Mouse (Mus musculus): ENCODE data around the gene Gm37240. TPM values are rescaled to one million over a fixed set of nuclear protein-coding genes. Genes with fewer than 3 reads are reported as not detected.

Gm37240 gene
- polyA plus RNA-seq, 1 experiment from 2014 or later, result 15.1 TPM

DNA sequence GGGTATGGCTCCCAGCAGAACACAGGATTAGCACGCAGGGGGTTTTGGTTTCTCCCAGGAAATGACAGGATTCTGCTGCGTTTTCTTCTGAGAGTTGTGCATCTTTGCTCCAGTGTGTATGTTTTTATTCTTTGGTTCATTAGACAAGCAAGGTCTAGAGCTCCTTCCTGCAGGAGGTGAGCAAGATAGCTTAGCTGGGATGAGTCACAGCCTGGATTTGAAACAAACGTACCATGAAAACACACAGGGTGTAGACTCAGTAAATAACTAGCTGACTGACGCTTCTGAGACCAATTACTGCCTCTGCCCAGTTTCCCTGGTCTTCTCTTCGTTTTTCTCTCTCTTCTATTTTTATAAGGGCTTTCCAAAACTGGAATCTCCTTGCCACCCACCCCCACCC lies 1156.3 kb downstream of the Gm37240 start:
- Histone ChIP-seq H3K9ac (ENCODE audit: low read depth, low read length) (no peak overlapping the region), H3K4me1 (ENCODE audit: control insufficient read depth, insufficient read depth, low read length) (peaks cover 10% of the 10 kb centered on the region; the same call in 1 of the 2 replicates), H3K27me3 (ENCODE audit: control insufficient read depth, insufficient read depth, low read length) (no peaks in the 10 kb centered on the region; the same call in none of the 2 replicates), H3K4me3 (ENCODE audit: low read length) (no peak overlapping the region), H3K27ac (ENCODE audit: low read depth, low read length) (no peak overlapping the region), H3K36me3 (ENCODE audit: control insufficient read depth, insufficient read depth, low read length) (no peaks in the 10 kb centered on the region), H3K9me3 (ENCODE audit: control insufficient read depth, low read length) (no peaks in the 10 kb centered on the region), H3K4me2 (replicated peaks; ENCODE audit: low read depth, low read length) (0 out of 2 replicates have a peak overlapping the region, but pooled peaks have one; percentile 56)
- no peak for ATAC-seq (ENCODE audit: low FRiP score, low TSS enrichment)
- 36% methylated on average over 5 of the region's 5 CpGs for WGBS

DNA sequence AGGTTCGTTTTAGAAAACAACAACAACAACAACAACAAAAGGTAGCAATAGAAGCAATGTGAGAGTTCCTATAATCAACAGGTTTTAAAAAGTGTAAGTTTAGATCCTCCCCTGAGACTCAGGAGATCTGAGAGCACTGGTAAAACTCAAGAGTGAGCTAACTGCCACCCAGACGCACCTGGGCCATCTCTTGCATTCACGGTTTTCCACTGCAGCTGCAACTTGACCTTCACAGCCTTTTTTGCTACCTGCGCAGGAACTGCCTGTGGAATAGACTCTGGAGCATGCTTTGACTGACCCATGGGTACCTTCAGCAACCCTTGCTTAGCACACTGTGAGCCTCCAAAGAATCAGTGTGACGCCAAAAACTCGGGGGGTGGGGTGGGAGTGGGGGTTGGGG lies 1157.5 kb downstream of the Gm37240 start:
- H3K4me1 ChIP-seq (ENCODE audit: control insufficient read depth, insufficient read depth, low read length), result peaks cover 10% of the 10 kb centered on the region; the same call in 1 of the 2 replicates
- H3K9me3 ChIP-seq (ENCODE audit: control insufficient read depth, low read length), result no peaks in the 10 kb centered on the region
- H3K4me3 ChIP-seq (ENCODE audit: low read length), result no peak overlapping the region
- H3K27me3 ChIP-seq (ENCODE audit: control insufficient read depth, insufficient read depth, low read length), result no peaks in the 10 kb centered on the region; the same call in none of the 2 replicates
- WGBS, result 88% methylated on average over 6 of the region's 6 CpGs
- H3K9ac ChIP-seq (ENCODE audit: low read depth, low read length), result no peak overlapping the region
- H3K4me2 ChIP-seq (replicated peaks; ENCODE audit: low read depth, low read length), result no peak overlapping the region
- no peak overlapping the region for H3K27ac ChIP-seq (ENCODE audit: low read depth, low read length)
- no peaks in the 10 kb centered on the region for H3K36me3 ChIP-seq (ENCODE audit: control insufficient read depth, insufficient read depth, low read length)
- no peak for ATAC-seq (ENCODE audit: low FRiP score, low TSS enrichment)

DNA sequence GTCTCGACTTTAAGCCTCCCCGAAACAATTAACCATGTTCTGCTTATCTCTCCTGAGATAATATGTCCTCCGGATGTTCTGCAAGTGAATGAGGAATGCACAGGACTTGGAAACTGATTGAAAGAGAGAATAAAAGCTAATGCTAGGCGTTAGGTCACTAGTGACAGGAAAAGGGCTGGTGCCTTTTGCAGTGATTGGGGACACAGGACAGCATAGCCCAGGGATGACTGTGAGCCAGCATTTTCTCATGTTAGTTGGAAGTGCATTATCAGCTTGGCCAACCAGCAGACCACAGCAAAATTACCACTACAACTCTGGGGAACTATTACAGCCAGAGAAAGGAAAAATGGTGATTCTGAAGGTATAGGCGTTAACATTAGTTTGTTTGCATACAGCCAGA lies 1163.3 kb downstream of the Gm37240 start:
- H3K4me1 ChIP-seq (ENCODE audit: control insufficient read depth, insufficient read depth, low read length), result no peaks in the 10 kb centered on the region
- no peak overlapping the region for H3K9ac ChIP-seq (ENCODE audit: low read depth, low read length)
- no peak overlapping the region for H3K4me3 ChIP-seq (ENCODE audit: low read length)
- ATAC-seq (ENCODE audit: low FRiP score, low TSS enrichment), result no peak
- H3K36me3 ChIP-seq (ENCODE audit: control insufficient read depth, insufficient read depth, low read length), result no peaks in the 10 kb centered on the region
- H3K9me3 ChIP-seq (ENCODE audit: control insufficient read depth, low read length), result no peaks in the 10 kb centered on the region
- no peak overlapping the region for H3K27ac ChIP-seq (ENCODE audit: low read depth, low read length)
- H3K27me3 ChIP-seq (ENCODE audit: control insufficient read depth, insufficient read depth, low read length), result no peaks in the 10 kb centered on the region
- H3K4me2 ChIP-seq (replicated peaks; ENCODE audit: low read depth, low read length), result no peak overlapping the region
- 68% methylated on average over 5 of the region's 5 CpGs for WGBS

DNA sequence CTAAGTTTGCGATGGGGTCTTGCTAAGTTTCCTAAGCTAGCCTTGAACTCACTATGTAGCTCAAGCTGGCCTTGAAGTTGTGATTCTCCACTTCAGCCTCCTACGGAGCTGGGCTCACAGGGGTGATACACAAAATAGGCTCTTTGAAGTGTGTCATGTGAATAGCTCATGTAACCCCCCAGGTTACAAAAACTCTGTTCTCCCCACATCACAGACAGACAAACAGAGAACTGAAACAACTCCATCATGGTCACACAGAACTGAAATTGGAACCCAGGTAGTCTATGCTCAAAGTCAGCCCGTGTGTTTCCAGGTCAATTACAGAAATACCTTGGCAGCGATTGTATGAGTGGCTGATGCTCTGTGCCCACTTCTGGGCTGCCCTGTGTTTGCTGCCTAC lies 1164.6 kb downstream of the Gm37240 start:
- Histone ChIP-seq H3K36me3 (ENCODE audit: control insufficient read depth, insufficient read depth, low read length) (no peaks in the 10 kb centered on the region), H3K27ac (ENCODE audit: low read depth, low read length) (no peak overlapping the region), H3K4me2 (replicated peaks; ENCODE audit: low read depth, low read length) (no peak overlapping the region), H3K9ac (ENCODE audit: low read depth, low read length) (no peak overlapping the region), H3K27me3 (ENCODE audit: control insufficient read depth, insufficient read depth, low read length) (no peaks in the 10 kb centered on the region), H3K4me1 (ENCODE audit: control insufficient read depth, insufficient read depth, low read length) (no peaks in the 10 kb centered on the region), H3K9me3 (ENCODE audit: control insufficient read depth, low read length) (no peaks in the 10 kb centered on the region), H3K4me3 (ENCODE audit: low read length) (no peak overlapping the region)
- 91% methylated on average over 4 of the region's 4 CpGs for WGBS
- no peak for ATAC-seq (ENCODE audit: low FRiP score, low TSS enrichment)

DNA sequence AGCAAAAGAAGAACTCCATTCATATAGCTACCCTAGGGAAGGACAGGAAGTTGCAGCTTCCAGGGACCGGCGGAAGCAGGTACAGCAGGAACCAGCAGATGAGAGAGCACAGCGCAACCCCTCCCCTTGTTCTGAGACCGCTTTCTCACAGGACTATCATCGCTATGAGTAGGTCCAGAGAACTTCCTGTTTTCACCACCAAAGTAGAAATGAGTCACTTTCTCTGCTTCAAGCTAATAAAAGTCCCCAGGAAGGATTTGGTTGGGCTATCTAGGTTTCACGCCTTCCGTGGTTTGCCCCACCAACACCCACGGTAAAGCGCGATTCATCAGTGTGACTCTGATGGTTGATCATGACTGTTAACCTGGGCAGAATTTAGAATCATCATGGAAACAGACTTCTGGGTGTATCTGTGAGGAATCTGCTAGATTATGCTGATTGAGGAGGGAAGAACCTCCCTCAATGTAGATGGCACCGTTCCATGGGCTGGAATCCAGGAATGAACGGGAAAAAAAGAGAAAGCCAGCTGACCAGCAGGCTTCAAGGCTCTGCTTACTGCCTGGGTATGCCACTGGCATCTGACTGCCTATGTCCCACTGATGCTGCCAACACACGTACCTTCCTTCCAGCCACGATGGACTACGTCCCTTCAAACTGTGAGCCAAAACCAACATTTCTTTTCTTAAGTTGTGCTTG lies 1172.1 kb downstream of the Gm37240 start:
- Histone ChIP-seq H3K9me3 (ENCODE audit: control insufficient read depth, low read length) (peaks cover 5% of the 10 kb centered on the region), H3K4me1 (ENCODE audit: control insufficient read depth, insufficient read depth, low read length) (no peaks in the 10 kb centered on the region), H3K27me3 (ENCODE audit: control insufficient read depth, insufficient read depth, low read length) (no peaks in the 10 kb centered on the region), H3K9ac (ENCODE audit: low read depth, low read length) (no peak overlapping the region), H3K27ac (ENCODE audit: low read depth, low read length) (no peak overlapping the region), H3K4me3 (ENCODE audit: low read length) (no peak overlapping the region), H3K36me3 (ENCODE audit: control insufficient read depth, insufficient read depth, low read length) (no peaks in the 10 kb centered on the region), H3K4me2 (replicated peaks; ENCODE audit: low read depth, low read length) (no peak overlapping the region)
- WGBS, result 91% methylated on average over 15 of the region's 15 CpGs
- no peak for ATAC-seq (ENCODE audit: low FRiP score, low TSS enrichment)

GRCm38 (mm10) chr3:84712941-84713340 lies 1174.4 kb downstream of the Gm37240 start:
- Histone ChIP-seq H3K4me3 (ENCODE audit: low read length) (no peak overlapping the region), H3K36me3 (ENCODE audit: control insufficient read depth, insufficient read depth, low read length) (no peaks in the 10 kb centered on the region), H3K4me2 (replicated peaks; ENCODE audit: low read depth, low read length) (no peak overlapping the region), H3K27me3 (ENCODE audit: control insufficient read depth, insufficient read depth, low read length) (no peaks in the 10 kb centered on the region), H3K27ac (ENCODE audit: low read depth, low read length) (no peak overlapping the region), H3K9me3 (ENCODE audit: control insufficient read depth, low read length) (peaks cover 5% of the 10 kb centered on the region), H3K4me1 (ENCODE audit: control insufficient read depth, insufficient read depth, low read length) (no peaks in the 10 kb centered on the region), H3K9ac (ENCODE audit: low read depth, low read length) (no peak overlapping the region)
- 56% methylated on average over 2 of the region's 2 CpGs for WGBS
- ATAC-seq (ENCODE audit: low FRiP score, low TSS enrichment), result no peak

- WGBS, result 79% methylated on average over 4 of the region's 4 CpGs
- Histone ChIP-seq H3K4me1 (ENCODE audit: control insufficient read depth, insufficient read depth, low read length) (no peaks in the 10 kb centered on the region), H3K9ac (ENCODE audit: low read depth, low read length) (no peak overlapping the region), H3K9me3 (ENCODE audit: control insufficient read depth, low read length) (peaks cover 5% of the 10 kb centered on the region), H3K36me3 (ENCODE audit: control insufficient read depth, insufficient read depth, low read length) (no peaks in the 10 kb centered on the region), H3K27ac (ENCODE audit: low read depth, low read length) (no peak overlapping the region), H3K27me3 (ENCODE audit: control insufficient read depth, insufficient read depth, low read length) (no peaks in the 10 kb centered on the region), H3K4me3 (ENCODE audit: low read length) (no peak overlapping the region), H3K4me2 (replicated peaks; ENCODE audit: low read depth, low read length) (no peak overlapping the region)
- ATAC-seq (ENCODE audit: low FRiP score, low TSS enrichment), result no peak
Measured at GRCm38 (mm10) chr3:84710723-84711122, 1176.6 kb downstream of the Gm37240 start.

DNA sequence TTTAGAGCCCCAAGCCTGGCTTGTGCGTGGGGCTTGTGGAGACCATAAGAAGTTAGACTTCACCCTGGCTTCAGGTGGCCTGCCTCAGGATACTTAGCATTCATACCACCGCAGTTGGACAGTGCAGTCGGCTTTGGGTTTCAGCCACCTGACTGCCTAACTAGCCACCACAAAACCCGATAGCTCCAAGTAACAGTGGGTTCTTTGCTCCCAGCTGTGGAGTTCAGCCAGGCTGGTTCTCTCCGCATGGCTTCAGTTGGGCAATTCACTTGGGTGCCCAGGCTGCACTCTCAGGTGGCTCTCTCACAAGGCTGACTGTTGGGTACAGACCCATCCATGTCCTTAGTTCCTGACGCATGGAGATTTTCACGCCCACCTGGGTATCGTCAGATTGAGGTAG lies 1177.4 kb downstream of the Gm37240 start:
- H3K4me3 ChIP-seq (ENCODE audit: low read length), result no peak overlapping the region
- H3K36me3 ChIP-seq (ENCODE audit: control insufficient read depth, insufficient read depth, low read length), result no peaks in the 10 kb centered on the region
- no peaks in the 10 kb centered on the region for H3K27me3 ChIP-seq (ENCODE audit: control insufficient read depth, insufficient read depth, low read length)
- H3K4me2 ChIP-seq (replicated peaks; ENCODE audit: low read depth, low read length), result no peak overlapping the region
- H3K9me3 ChIP-seq (ENCODE audit: control insufficient read depth, low read length), result no peaks in the 10 kb centered on the region
- no peaks in the 10 kb centered on the region for H3K4me1 ChIP-seq (ENCODE audit: control insufficient read depth, insufficient read depth, low read length)
- H3K9ac ChIP-seq (ENCODE audit: low read depth, low read length), result no peak overlapping the region
- ATAC-seq (ENCODE audit: low FRiP score, low TSS enrichment), result no peak
- 87% methylated on average over 8 of the region's 8 CpGs for WGBS
- H3K27ac ChIP-seq (ENCODE audit: low read depth, low read length), result no peak overlapping the region

DNA sequence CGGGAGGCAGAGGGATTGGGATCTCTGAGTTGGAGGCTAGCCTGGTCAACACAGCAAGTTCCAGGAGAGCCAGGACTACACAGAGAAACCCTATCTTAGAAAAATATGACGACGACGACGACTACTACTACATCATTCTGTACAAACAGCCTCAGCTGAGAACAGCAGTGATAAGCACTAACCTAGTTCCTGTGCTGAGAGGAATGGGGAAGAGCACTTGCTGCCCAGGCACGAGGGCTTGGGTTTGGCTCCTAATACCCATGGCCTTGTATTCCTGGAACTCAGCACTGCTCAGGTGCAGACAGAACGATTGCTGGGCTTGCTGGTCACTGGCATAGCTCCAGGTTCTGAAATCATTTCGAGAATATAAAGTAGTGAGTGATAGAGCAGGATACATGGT lies 1178.2 kb downstream of the Gm37240 start:
- no peak overlapping the region for H3K4me3 ChIP-seq (ENCODE audit: low read length)
- 82% methylated on average over 8 of the region's 8 CpGs for WGBS
- no peak overlapping the region for H3K4me2 ChIP-seq (replicated peaks; ENCODE audit: low read depth, low read length)
- H3K36me3 ChIP-seq (ENCODE audit: control insufficient read depth, insufficient read depth, low read length), result no peaks in the 10 kb centered on the region
- H3K27ac ChIP-seq (ENCODE audit: low read depth, low read length), result no peak overlapping the region
- no peaks in the 10 kb centered on the region for H3K27me3 ChIP-seq (ENCODE audit: control insufficient read depth, insufficient read depth, low read length)
- no peaks in the 10 kb centered on the region for H3K9me3 ChIP-seq (ENCODE audit: control insufficient read depth, low read length)
- no peak overlapping the region for H3K9ac ChIP-seq (ENCODE audit: low read depth, low read length)
- no peak for ATAC-seq (ENCODE audit: low FRiP score, low TSS enrichment)
- no peaks in the 10 kb centered on the region for H3K4me1 ChIP-seq (ENCODE audit: control insufficient read depth, insufficient read depth, low read length)
